Mouse (Mus musculus) lung, postnatal 14 days (tissue): ENCODE results near the gene Rcn2.
"Not testable (repeated sequence)": the region's sequence is repeated elsewhere in the genome, so short reads cannot be mapped to it uniquely, and the experiment has no call there.

ENCODE experiments used
- DNase-seq: peaks from one replicate; pipeline ENCODE4 v3.0.0; 2021

The Rcn2 gene

DNA sequence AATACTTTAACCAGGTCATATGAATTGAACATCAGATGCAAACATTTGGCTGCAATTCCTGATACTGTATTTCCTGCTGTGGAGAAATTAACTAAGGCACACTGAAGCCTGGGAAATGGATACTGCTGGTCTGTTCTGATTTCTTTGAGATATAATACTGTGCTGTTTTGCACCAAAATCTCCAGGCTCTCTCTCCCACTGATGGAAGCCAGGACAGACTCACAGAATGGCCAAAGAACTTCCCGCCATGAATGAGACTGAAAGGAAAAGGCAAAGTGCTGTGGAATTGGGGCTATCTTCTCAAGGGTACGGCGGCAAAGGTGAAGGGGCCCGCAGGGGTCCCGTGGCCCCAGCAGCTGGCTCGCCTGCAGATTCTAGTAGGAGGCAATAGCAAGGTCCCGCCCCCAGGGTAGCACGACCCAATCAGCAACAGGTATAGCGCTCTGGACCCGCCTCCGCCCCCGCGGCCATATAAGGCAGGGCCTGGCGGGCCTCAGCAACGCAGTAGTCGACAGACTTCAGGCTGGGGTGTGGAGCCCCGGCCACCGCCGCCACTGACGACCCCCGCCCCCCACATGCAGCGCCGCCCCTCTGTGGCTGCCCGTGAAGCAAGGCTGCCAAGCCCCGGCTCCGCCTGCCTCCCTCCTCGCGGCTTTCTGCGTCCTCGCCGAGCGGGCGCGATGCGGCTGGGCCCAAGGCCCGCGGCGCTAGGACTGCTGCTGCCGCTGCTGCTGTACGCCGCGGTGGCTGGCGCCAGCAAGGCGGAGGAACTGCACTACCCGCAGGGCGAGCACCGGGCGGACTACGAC is at the start of gene Rcn2:
Rcn2 (plus strand) TSS at position 474 of the 809 bp plus-strand sequence.
- peak; percentile 95 for DNase-seq

- not testable (repeated sequence) for DNase-seq
Observed at GRCm38 (mm10) chr9:56004679-56005078, 37.0 kb upstream of the Rcn2 start.

DNA sequence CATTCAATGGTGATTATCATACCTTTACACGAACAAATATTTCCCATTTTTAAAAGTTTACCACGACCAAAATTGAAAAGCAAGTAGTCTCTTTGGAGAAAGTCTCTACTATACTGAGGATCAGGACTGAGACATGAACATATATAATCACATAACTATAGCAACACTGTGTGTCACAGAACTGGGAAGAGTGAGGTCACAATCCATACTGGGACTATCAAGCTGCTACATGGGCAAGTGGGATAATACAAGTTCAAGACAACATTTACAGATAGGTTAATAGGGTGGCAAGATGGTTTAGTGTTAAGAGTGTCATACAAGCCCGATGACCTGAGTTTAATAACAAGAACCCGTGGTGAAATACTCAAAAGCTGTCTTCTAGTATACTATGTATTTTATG is 31.2 kb upstream of the Rcn2 start, which contains the start of gene 4930563M21Rik:
4930563M21Rik (minus strand) TSS at position 101 of the 400 bp plus-strand sequence.
- DNase-seq = no peak

DNA sequence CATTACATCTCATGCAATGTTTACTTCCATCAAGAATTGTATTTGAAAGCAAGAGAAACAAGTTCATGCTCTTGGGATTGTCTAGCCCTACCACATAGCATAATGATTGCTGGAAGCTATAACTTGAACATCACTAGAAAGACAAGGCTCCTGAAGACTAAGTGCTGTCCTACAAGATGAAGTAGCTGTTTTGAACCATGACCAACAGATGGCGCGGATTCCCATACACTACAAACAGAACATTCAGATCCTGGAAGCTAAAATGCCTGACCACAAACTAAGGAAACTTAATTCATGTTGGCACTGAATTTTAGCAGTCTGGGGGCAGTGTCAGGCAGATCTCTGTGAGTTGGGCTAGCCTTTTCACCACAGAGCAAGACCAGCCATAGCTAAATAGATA is 16.9 kb upstream of the Rcn2 start:
- no peak for DNase-seq

DNA sequence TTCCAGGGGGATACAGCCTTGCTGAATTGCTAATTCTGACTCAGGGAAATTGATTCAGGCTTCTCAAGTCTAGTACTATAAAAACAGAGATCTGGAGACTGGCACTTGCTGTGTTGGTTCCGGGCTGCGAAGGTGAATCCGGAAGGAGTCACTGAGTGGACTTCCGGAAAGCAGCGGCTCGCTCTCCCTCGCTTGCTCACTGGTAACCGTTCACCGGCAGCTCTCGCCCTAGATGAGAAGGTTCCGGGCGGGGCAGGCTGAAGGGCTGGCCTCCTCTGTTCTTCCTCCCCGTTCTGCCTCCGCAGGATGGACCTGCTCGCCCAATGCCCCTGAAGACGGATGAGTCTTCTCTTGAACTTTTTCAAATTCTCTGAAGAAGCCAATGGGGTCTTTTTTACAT is 14.4 kb upstream of the Rcn2 start:
- DNase-seq = no peak

- DNase-seq = no peak
Observed at GRCm38 (mm10) chr9:56032219-56032618, 9.4 kb upstream of the Rcn2 start.

- no peak for DNase-seq
Observed at GRCm38 (mm10) chr9:56042181-56042621, 556 bp downstream of the Rcn2 start.

DNA sequence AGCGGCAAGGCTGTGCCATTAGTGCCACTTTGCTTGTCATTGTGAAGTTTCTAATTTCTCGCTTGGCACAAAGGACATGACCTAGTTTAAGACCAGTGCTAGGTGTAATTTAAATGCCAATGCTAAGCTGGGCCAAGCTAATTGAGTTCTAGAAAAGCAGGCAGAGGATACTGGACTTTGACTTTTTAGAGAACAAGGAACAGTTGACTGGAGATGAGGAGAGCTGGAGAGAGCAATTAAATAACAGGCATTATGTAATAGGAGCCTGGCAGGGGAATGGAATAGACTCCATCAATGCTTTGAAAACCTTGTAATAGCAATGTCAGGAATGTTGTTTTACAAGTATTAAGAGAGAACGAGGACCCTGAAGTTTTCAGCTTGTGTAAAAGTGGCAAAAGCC is 12.2 kb downstream of the Rcn2 start:
- DNase-seq = no peak

- DNase-seq = no peak
Observed at GRCm38 (mm10) chr9:56056147-56056546, 14.5 kb downstream of the Rcn2 start.

DNA sequence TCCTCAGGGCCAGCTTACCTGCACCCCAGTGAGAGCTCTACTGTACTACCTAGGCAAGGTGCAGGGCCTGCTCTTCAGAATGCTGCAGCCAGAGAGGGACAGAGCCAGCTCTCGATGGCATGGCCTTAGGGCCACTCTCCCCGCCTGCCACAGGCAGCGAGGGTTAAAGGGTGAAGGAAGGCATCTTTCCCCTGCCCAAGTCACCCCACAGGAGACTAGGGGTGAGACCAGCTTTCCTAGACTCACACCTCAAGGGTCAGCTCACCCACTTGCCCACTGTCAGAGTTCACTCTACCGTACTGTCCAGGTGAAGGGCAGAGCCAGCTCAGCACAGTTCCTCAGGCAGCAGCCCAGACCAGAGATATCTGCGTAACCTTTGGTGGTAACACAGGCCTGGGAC is 20.7 kb downstream of the Rcn2 start:
- no peak for DNase-seq

DNA sequence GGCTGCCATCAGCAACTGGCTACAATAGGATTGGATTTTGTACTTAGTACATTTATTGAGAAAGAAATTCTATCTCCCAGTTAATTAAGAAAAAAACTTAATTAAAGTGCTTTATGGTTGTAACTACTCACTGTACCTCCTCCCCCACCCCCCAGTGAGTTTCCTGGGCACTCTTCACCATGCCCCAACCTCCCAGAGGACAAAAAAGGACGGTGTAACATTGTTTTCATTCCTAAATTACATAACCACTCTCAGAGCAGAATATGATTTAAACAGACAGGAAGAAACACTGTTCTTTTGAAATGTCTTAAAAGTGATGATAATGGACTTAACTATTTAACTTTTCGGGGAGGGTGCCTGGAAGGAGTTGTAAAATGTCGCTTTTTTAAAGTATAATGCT is 23.4 kb downstream of the Rcn2 start:
- no peak for DNase-seq

- no peak for DNase-seq
Observed at GRCm38 (mm10) chr9:56067964-56068363, 26.3 kb downstream of the Rcn2 start.

GRCm38 (mm10) chr9:56068630-56069029 is 27.0 kb downstream of the Rcn2 start:
- DNase-seq = no peak

GRCm38 (mm10) chr9:56072861-56073260 is 31.2 kb downstream of the Rcn2 start:
- no peak for DNase-seq

GRCm38 (mm10) chr9:56074863-56075262 is 33.2 kb downstream of the Rcn2 start:
- no peak for DNase-seq

GRCm38 (mm10) chr9:56075264-56075663 is 33.6 kb downstream of the Rcn2 start:
- peak; percentile 74 for DNase-seq

DNA sequence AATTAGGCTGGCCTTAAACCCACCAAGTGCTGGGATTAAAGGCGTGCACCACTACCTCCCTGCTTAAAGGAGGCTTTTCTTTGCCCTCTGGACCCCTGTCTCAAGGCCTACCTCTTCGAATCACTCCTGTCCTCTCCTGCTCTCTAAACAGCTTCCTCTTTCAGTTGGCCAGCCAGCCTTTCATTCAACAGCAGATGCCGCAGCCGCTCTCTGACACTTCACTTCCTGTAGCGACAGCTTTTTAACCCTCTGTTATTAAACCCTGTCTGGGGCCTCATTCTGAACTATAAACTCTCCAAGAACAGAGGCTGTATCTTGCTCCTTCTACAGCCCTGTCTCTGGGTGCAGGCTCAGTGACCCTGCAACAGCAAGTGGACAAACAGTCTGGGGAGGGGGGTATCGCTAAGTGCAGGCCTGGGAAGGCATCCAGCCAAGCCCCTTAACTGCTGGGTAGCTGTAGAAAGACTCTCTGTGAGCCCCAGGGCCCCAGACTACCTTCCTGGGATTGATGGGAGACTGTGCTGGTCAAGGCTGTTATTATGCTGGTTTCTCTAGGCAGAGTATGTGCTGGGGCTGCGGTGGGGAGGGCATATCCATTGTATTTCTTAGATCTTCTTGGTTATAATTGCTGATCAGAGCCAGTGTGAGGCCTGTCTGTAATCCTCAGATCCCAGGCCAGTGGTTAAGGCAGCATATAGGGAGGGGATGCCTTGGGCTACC is 34.4 kb downstream of the Rcn2 start:
- DNase-seq = peak; percentile 37

- DNase-seq = no peak
Observed at GRCm38 (mm10) chr9:56079587-56079986, 37.9 kb downstream of the Rcn2 start.

- no peak for DNase-seq
Observed at GRCm38 (mm10) chr9:56086524-56086923, 44.9 kb downstream of the Rcn2 start.

- peak; percentile 71 for DNase-seq
Observed at GRCm38 (mm10) chr9:56089778-56090520, 48.3 kb downstream of the Rcn2 start, which contains the start of gene Pstpip1. TSS of gene Pstpip1 (plus strand) at chr9:56089962.

GRCm38 (mm10) chr9:56090546-56091225 is 49.0 kb downstream of the Rcn2 start:
- no peak for DNase-seq

DNA sequence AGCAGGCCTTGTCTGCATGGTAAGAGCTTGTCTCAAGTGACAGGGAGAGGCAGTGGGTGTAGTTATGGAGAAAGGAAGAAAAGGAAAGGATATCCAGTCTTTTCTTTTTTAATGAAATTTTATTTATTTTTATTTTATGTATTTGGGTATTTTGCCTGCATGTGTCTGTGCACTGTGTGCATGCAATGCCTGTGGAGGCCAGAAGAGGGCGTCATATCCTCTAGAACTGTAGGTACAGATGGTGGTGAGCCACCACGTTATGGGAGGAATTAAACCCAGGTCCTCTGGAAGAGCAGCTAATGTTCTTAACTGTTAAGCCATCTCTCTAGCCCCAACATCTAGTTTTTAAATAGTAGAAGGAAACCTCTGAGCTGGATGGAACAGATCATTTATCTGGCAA is 50.5 kb downstream of the Rcn2 start:
- DNase-seq = no peak
